Mouse (Mus musculus) forebrain, embryonic 10.5 days (tissue): ENCODE data around the gene Ap3s2. TPM values are rescaled to one million over a fixed set of nuclear protein-coding genes. Genes with fewer than 3 reads are reported as not detected.

Experiments used
- DNase-seq: peaks from one replicate; pipeline ENCODE4 v3.0.0-alpha.2; 2017; ENCODE audit warnings: low spot score; ENCODE audit errors: extremely low spot score
- H3K27ac ChIP-seq: fragments of 300-500 bp; sonication (generic); 2 replicates; pipeline ENCODE4 v1.5.1; 2016; ENCODE audit warnings: mild to moderate bottlenecking
- H3K27me3 ChIP-seq: fragments of 300-500 bp; sonication (generic); 2 replicates; pipeline ENCODE4 v1.6.1; 2016; ENCODE audit warnings: mild to moderate bottlenecking; ENCODE audit not compliant: poor library complexity, severe bottlenecking
- H3K36me3 ChIP-seq: fragments of 300-500 bp; sonication (generic); replicated peaks from 2 replicates; pipeline ENCODE4 v1.6.1; 2016; ENCODE audit warnings: mild to moderate bottlenecking, moderate library complexity
- H3K4me1 ChIP-seq: fragments of 300-500 bp; sonication (generic); 2 replicates; pipeline ENCODE4 v1.6.1; 2016
- H3K4me3 ChIP-seq: fragments of 300-500 bp; sonication (generic); 2 replicates; pipeline ENCODE4 v1.5.1; 2016; ENCODE audit warnings: mild to moderate bottlenecking, moderate library complexity
- H3K9me3 ChIP-seq: fragments of 300-500 bp; sonication (generic); 2 replicates; pipeline ENCODE4 v1.6.1; 2016; ENCODE audit warnings: mild to moderate bottlenecking, moderate library complexity
- WGBS: fragments of 180-500 bp; shearing (Covaris S2); methylation state at CpG from one replicate; pipeline ENCODE4 v1.1.7; 2016; 5-methylcytosine and 5-hydroxymethylcytosine counted together
- polyA plus RNA-seq: library from polyadenylated mRNA; unstranded; fragments of >200 nt; fragmentation: Nextera tagmentation; extraction: Ambion mirVana; gene quantifications from 2 replicates; pipeline ENCODE4 v1.2.1, GENCODE M21; 2016

The Ap3s2 gene
- polyA plus RNA-seq = 49.2 and 51.2 TPM in 2 replicates

DNA sequence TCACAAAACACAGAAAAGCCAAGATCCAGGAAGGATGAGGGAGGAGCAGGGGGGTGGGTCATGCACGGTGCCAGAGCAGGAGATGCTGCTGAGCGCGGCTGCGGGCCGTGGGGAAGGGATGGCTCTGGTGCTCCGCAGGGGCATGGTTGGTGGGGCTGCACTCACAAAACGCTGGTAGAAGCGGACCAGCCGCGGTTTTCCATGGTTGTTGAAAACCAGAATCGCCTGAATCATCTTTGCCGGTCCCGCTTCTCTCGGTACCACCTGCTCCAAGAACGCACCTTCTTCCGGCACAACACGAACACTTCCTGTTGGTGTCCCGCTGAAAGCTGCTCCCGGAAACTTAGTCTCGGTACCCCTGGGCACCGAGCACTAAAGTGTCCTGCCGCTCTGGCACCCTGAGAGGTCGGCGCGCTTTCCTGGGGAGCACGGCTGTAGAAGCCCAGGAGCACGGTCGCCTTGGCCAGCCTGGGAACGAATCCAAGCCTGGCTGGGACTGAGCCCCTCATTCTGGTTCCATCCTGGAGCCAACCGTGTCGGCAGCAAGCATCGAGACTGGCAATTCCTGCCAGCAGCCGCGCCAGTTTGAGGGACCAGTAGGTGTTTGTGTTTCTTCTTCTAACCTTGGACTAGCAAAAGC lies at the start of gene Ap3s2:
Ap3s2 (minus strand) TSS at position 306 of the 640 bp plus-strand sequence.
- Histone ChIP-seq H3K9me3 (no peaks in the 10 kb centered on the region), H3K36me3 (peaks cover 8% of the 10 kb centered on the region), H3K27me3 (no peaks in the 10 kb centered on the region), H3K4me1 (peaks cover 20% of the 10 kb centered on the region), H3K4me3 (peak within 1 kb of the TSS; percentile 89), H3K27ac (peak within 1 kb of the TSS; percentile 92)
- DNase-seq = peak; percentile 89
- WGBS = under 1% methylated on average over 34 of the region's 34 CpGs

DNA sequence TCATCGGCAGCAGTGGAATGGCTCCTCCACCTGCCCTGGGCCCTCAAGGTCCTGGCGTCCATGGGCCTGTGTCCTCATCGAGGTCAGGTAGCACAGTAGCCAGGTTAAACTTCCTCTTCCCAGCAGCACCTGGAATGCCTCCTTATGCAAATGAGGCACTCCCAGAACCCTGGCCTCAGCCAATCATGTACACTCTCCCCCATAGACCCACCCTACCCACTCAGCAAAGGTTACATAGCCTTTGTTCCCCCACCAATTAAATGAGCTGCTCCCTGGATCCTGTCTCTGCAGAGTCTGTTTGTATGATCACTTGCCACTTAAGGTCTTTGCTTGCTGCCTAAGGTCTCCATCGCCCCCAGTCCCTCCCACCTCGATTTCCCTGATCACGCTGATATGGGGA lies 47.9 kb upstream of the Ap3s2 start:
- Histone ChIP-seq H3K4me1 (no peaks in the 10 kb centered on the region), H3K27ac (no peak overlapping the region), H3K27me3 (no peaks in the 10 kb centered on the region), H3K4me3 (no peak overlapping the region), H3K36me3 (no peaks in the 10 kb centered on the region), H3K9me3 (no peaks in the 10 kb centered on the region)
- 82% methylated on average over 6 of the region's 6 CpGs for WGBS
- DNase-seq = no peak

DNA sequence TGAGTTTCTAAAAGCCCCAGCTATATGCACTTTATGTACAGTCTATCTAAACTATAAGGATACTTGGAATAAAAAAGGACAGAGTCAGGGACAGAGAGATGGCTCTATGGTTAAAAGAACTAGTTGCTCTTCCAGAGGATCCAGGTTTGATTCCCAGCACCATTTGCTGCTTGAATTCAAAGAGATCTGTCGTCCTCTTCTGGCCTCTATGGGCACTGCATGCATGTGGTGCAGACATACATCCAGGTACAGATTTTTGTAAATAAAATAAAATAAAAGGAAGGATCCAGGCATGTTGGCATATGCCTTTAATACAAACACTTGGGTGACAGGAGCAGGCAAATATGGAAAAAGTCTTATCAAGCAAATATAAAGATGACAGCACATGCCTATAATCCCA lies 41.2 kb upstream of the Ap3s2 start:
- H3K36me3 ChIP-seq = no peaks in the 10 kb centered on the region
- H3K27me3 ChIP-seq = no peaks in the 10 kb centered on the region
- H3K4me3 ChIP-seq = no peak overlapping the region
- DNase-seq = no peak
- WGBS = 64% methylated on average over 1 of the region's 1 CpGs
- no peaks in the 10 kb centered on the region for H3K4me1 ChIP-seq
- H3K27ac ChIP-seq = no peak overlapping the region
- H3K9me3 ChIP-seq = no peaks in the 10 kb centered on the region

DNA sequence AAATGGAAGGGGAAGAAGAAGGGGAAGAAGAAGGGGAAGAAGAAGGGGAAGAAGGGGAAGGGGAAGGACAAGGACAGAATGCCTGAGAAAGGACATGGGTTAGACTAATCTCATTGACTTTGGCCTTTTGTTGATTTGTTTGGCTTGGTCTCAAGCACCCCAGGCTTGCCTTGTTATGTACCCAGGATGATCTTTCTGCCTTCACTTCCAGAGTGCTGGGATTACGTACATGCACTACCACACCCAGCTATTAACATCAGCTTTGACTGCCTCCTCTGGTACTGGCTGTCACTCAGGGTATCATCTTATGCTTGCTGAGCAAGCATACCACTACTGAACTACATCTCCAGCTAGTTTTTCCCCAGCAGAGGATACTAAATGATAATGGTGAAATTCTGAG lies 35.7 kb upstream of the Ap3s2 start:
- H3K27me3 ChIP-seq = no peaks in the 10 kb centered on the region
- no peak for DNase-seq
- no peak overlapping the region for H3K4me3 ChIP-seq
- H3K4me1 ChIP-seq = no peaks in the 10 kb centered on the region
- H3K27ac ChIP-seq = no peak overlapping the region
- no peaks in the 10 kb centered on the region for H3K9me3 ChIP-seq
- 89% methylated on average over 1 of the region's 1 CpGs for WGBS
- no peaks in the 10 kb centered on the region for H3K36me3 ChIP-seq

DNA sequence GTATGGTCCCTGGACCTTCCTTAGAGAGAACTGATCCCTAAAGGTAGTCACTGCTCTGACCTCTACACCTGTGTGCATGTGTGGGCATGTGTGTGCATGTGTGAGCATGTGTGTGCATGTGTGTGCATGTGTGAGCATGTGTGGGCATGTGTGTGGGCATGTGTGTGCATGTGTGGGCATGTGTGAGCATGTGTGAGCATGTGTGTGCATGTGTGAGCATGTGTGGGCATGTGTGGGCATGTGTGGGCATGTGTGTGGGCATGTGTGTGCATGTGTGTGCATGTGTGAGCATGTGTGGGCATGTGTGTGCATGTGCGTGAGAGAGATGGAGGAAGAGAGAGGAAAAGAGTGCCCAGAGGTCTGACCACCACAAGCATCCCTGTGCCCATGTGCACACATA lies 34.4 kb upstream of the Ap3s2 start:
- Histone ChIP-seq H3K36me3 (no peaks in the 10 kb centered on the region), H3K27me3 (no peaks in the 10 kb centered on the region), H3K4me1 (no peaks in the 10 kb centered on the region), H3K9me3 (no peaks in the 10 kb centered on the region), H3K27ac (no peak overlapping the region), H3K4me3 (no peak overlapping the region)
- DNase-seq = no peak
- 100% methylated on average over 1 of the region's 1 CpGs for WGBS

DNA sequence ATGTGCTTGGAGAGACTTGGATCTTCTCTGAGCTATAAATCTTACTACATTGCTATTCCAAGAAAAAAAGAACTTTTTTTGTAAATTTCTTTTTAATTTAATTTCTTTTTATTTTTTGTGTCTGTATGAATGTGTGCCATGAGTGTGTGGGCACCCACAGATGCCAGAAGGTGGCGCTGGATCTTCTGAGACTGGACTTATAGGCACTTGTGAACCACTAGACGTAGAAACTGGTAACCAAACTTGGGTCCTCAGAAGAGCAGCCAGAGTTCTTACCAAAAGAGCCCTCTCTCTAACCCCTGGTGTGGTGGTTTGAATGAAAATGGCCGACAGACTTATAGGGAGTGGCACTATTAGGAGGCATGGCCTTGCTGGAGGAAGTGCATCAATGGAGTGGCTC lies 30.6 kb upstream of the Ap3s2 start:
- Histone ChIP-seq H3K4me1 (no peaks in the 10 kb centered on the region), H3K27ac (no peak overlapping the region), H3K36me3 (no peaks in the 10 kb centered on the region), H3K27me3 (no peaks in the 10 kb centered on the region), H3K4me3 (no peak overlapping the region), H3K9me3 (no peaks in the 10 kb centered on the region)
- 82% methylated on average over 3 of the region's 3 CpGs for WGBS
- no peak for DNase-seq

DNA sequence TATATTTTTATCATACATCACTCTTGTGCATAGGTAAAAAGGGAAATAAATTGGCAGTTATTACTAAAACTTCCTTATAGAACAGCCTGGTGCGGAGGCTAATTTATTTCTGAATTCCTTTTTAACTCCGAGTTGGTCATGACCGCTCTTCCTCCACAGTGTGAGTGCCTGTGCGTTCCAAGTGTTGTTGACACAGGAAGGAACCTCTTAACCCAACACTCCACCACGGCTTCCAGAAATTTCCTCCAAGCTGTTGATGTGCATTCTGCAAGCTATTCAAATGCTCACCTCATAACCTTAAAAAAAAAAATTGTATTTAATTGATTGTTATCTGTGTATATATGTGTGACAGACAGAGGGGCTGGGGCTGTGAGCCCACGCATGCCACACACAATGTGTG lies 29.8 kb upstream of the Ap3s2 start:
- H3K4me1 ChIP-seq = no peaks in the 10 kb centered on the region
- no peaks in the 10 kb centered on the region for H3K27me3 ChIP-seq
- whole genome bisulfite sequencing = 85% methylated on average over 6 of the region's 6 CpGs
- no peak for DNase-seq
- no peak overlapping the region for H3K4me3 ChIP-seq
- H3K27ac ChIP-seq = no peak overlapping the region
- H3K36me3 ChIP-seq = no peaks in the 10 kb centered on the region
- H3K9me3 ChIP-seq = no peaks in the 10 kb centered on the region

DNA sequence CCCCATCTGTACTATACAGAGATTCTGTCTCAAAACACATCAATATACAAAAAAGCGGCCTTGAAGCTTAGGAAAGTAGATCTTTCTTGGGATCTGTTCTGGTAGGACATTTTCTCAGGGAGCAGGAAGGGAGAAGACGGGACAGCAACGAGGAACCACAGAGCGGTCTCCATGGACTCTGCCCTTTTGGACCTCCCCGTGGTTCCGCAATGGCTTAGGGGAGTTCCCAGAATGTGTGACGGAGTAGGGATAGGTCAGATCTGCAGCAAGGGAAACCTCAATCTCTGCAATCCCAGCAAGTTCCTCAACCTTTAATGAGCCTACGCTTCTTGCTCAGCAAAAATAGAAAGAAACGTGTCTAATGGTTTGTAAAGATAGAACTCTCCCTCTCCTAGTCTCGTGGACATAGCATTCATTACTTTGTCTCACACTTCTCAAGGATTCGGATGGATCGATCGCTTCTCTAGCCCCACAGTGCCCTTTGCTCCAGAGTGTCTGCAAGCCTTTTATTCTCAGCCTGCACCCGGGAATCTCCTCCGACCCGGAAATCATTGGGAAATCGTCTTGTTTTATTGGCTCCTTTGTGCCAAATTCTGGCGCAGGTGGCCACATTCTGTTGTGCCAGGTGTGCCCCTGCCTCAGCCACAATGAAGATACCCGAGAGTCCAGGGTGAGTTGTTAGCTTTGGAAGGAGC lies 15.2 kb upstream of the Ap3s2 start:
- Histone ChIP-seq H3K36me3 (no peaks in the 10 kb centered on the region), H3K4me3 (peak overlapping the region; percentile 66), H3K4me1 (peaks cover 21% of the 10 kb centered on the region), H3K9me3 (no peaks in the 10 kb centered on the region), H3K27me3 (peaks cover 9% of the 10 kb centered on the region), H3K27ac (peak overlapping the region; percentile 87)
- peak; percentile 16 for DNase-seq
- WGBS = 15% methylated on average over 19 of the region's 19 CpGs

DNA sequence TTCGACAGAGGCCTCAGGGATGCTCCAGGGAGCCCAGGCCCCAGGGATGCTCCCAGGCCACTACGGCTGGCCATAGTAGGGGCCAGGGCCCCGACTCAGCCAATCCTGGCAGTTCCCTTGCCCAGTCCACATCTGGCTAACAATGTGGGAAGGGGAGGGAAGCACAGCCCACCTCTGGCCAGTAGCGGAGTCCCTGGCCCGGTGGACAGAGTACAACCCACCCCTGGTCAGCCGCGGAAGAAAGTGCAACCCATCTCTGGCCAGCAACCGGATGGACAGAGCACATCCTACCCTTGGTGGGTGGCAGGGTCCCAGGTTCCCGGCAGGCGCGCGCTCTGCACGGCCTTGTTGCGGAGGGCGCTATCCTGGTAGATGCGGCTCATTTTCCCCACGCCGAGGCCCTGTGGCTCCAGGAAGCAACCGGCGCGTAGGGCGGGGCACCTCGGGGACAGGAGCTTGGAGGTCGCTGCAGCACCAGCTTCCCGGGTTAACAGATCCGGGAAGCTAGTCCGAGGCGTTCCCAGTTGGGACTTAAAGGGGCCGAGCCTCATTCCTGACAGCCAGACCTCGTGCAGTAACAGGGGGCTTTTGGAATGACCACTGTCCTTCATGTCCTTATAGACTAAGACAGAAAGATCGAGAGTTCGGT lies 14.5 kb upstream of the Ap3s2 start, which contains the start of gene Arpin:
Arpin (minus strand) TSS at position 498 of the 649 bp plus-strand sequence.
- Histone ChIP-seq H3K9me3 (no peaks in the 10 kb centered on the region), H3K36me3 (no peaks in the 10 kb centered on the region), H3K4me1 (peaks cover 21% of the 10 kb centered on the region), H3K27ac (peak within 1 kb of the TSS; percentile 87), H3K4me3 (peak within 1 kb of the TSS; percentile 66), H3K27me3 (peaks cover 9% of the 10 kb centered on the region)
- WGBS = 1% methylated on average over 32 of the region's 32 CpGs
- peak; percentile 74 for DNase-seq

DNA sequence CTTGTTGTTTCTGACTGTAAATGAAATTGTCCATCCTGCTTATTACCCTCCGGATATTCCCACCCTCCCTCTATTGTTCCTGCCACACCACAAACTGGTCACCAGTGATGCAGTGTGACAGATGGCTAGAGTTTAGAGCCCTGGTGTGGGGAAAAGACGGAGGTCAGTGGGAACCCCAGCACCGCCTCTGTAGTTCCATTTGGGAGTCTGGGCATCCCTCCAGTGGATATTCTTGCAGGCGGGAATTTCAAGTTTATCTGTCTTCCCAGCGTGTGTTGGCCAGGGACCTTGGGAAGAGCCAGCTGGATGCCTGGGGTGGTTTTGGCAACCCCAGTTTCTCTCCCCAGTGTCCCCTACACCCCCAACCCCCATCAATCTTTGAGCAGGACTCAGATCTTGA lies 14.0 kb upstream of the Ap3s2 start:
- Histone ChIP-seq H3K27ac (peak overlapping the region; percentile 87), H3K36me3 (no peaks in the 10 kb centered on the region)
- 44% methylated on average over 5 of the region's 5 CpGs for WGBS

DNA sequence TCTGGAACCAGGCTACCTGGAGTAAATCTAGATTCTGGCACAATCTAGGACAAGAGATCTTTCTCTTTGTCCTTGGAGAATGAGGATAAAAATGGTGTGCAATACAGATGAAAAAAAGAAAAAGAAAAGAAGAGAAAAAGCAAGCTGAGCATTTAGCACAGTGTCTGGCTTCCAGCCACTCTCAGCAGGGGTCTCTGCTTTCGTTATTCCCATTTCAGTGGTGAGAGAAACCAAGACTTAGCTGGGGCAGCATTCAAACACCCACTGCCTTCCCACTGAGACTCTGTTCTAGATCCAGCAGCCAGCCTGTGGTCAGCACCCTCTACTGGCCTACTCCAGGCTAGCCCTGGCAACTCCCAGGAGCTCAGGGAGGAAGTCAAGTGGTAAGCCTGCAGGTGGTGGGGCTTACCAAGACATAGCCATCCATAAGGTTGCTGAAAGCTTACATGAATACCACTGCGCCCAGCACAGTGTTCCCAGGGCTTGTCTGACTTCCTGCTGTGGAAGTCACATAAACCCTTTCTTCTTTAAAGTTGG lies 8.1 kb upstream of the Ap3s2 start:
- Histone ChIP-seq H3K27me3 (no peaks in the 10 kb centered on the region), H3K36me3 (peaks cover 35% of the 10 kb centered on the region), H3K9me3 (no peaks in the 10 kb centered on the region), H3K27ac (no peak overlapping the region), H3K4me1 (no peaks in the 10 kb centered on the region), H3K4me3 (no peak overlapping the region)
- DNase-seq = no peak
- 81% methylated on average over 2 of the region's 2 CpGs for WGBS

More for the DNA sequence above, 14.0 kb upstream of the Ap3s2 start:
- H3K4me3 ChIP-seq = peak overlapping the region; percentile 66
- peaks cover 21% of the 10 kb centered on the region for H3K4me1 ChIP-seq
- H3K9me3 ChIP-seq = no peaks in the 10 kb centered on the region
- DNase-seq = no peak
- H3K27me3 ChIP-seq = peaks cover 9% of the 10 kb centered on the region

DNA sequence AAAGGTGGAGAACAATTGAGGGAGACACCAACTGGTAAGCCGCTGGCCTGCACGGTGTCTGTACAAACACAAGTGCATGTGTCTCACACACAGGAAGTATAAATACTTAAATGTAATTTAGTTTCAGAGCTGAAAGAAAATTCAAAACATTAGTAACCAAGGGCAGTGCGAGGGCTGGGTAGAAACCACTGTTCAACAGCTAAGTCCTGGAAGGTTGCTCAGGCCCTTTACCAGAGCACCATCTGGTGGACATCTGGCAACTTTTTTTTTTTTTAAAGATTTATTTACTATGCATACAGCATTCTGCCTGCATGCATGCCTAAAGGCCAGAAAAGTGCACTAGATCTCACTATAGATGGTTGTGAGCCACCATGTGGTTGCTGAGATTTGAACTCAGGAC lies 5.9 kb downstream of the Ap3s2 start:
- no peaks in the 10 kb centered on the region for H3K9me3 ChIP-seq
- no peak overlapping the region for H3K27ac ChIP-seq
- H3K36me3 ChIP-seq = peaks cover 61% of the 10 kb centered on the region
- H3K4me3 ChIP-seq = no peak overlapping the region
- peaks cover 3% of the 10 kb centered on the region for H3K4me1 ChIP-seq
- H3K27me3 ChIP-seq = no peaks in the 10 kb centered on the region
- DNase-seq = peak; percentile 16
- 83% methylated on average over 3 of the region's 3 CpGs for WGBS

DNA sequence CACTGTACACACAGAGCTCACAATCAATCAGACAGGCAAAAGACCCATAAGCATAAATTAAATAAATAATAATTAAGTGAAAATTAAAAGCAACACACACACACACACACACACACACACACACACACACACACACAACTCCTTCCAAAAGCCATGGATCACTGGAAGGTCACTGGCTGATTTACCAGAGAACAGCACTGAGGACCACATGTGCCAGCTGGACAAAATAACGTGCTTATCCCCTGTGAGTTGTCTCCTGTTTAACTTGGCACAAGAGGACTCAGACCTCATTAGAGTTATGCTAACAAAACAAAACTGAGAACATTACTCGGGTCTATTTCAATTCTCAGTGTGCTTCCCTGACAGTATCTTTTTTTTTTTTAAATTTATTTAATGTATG lies 13.1 kb downstream of the Ap3s2 start:
- Histone ChIP-seq H3K36me3 (peaks cover 89% of the 10 kb centered on the region), H3K4me1 (no peaks in the 10 kb centered on the region), H3K27me3 (no peaks in the 10 kb centered on the region), H3K9me3 (no peaks in the 10 kb centered on the region), H3K27ac (no peak overlapping the region), H3K4me3 (no peak overlapping the region)
- DNase-seq = no peak
- WGBS = 89% methylated on average over 2 of the region's 2 CpGs
